In the genomic region with DNA sequence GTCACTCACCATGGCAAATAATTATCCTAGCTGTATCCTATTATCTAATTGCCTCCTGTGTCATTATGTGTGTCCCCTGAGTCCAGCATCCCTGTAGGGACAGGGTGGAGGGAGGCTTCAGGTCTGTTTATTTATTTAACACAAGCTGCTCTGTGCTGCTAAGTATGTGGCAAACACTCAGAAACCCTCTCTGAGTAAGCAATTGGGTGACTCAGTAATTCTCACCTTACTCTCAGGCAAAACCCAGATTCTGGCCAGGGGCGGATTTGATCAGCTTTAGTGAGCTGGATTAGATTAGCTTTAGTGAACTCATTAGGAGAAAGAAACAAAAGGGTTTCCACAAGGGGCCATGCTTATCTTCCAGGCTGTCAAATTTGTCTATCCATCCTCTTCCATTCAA, we compare ENCODE assay signal across 33 mouse cellular contexts.
DNase-seq lines count a peak whose midpoint lies in the region; ATAC-seq and TF ChIP-seq lines count a peak whose summit lies in the region.
"Had no signal": no experiment of that assay in that cellular context is flagged by ENCODE, and none has a peak within 500 bp of the region (broad histone marks: within the 10 kb centered on the region; RNA-seq: fewer than 3 reads in every experiment).

No protein-coding gene starts in this region.

- no peak for ATAC-seq in heart, embryonic 13.5 days (ENCODE audit: extremely low read depth, insufficient number of reproducible peaks, low FRiP score, low TSS enrichment)
- ATAC-seq in stomach, embryonic 16.5 days (ENCODE audit: insufficient read depth, low FRiP score): peak; percentile 56; the same call in 1 of the 2 replicates
- ATAC-seq in hindbrain, postnatal 0 days: no peak
- ATAC-seq: forebrain, embryonic 16.5 days; intestine, embryonic 16.5 days had no signal

- no peaks in the 10 kb centered on the region for H3K9me3 ChIP-seq in heart, embryonic 13.5 days
- H3K9me3 ChIP-seq in stomach, embryonic 16.5 days (replicated peaks; ENCODE audit: control insufficient read depth, low read length): no peaks in the 10 kb centered on the region
- H3K9me3 ChIP-seq in hindbrain, postnatal 0 days (ENCODE audit: low read length): no peaks in the 10 kb centered on the region
- H3K9me3 ChIP-seq: forebrain, embryonic 10.5 days; heart, embryonic 15.5 days; hindbrain, embryonic 15.5 days; limb, embryonic 10.5 days; liver, embryonic 15.5 days; midbrain, embryonic 10.5 days; neural tube, embryonic 15.5 days had no signal

- intact Hi-C loops in heart, postnatal 25 days (cut with DNase I): no loop called here

- no peak overlapping the region for H3ac ChIP-seq in myocyte (ENCODE audit: control insufficient read depth, insufficient read length)

- H3K4me3 ChIP-seq in heart, embryonic 13.5 days: no peak overlapping the region
- no peak overlapping the region for H3K4me3 ChIP-seq in myocyte
- H3K4me3 ChIP-seq in stomach, embryonic 16.5 days (replicated peaks; ENCODE audit: low read length): no peak overlapping the region
- H3K4me3 ChIP-seq in hindbrain, postnatal 0 days (ENCODE audit: low read length): no peak overlapping the region
- H3K4me3 ChIP-seq: forebrain, embryonic 10.5 days; heart, adult 2 months; heart, embryonic 15.5 days; hindbrain, embryonic 15.5 days; limb, embryonic 10.5 days; liver, embryonic 15.5 days; midbrain, embryonic 10.5 days; neural tube, embryonic 15.5 days had no signal

- WGBS in heart, embryonic 13.5 days: 70% methylated on average over 1 of the region's 1 CpGs
- 74% methylated on average over 1 of the region's 1 CpGs for WGBS in stomach, embryonic 16.5 days
- WGBS in hindbrain, postnatal 0 days: 80% methylated on average over 1 of the region's 1 CpGs

- TF ChIP-seq CTCF in hindbrain, postnatal 0 days (IDR thresholded peaks at IDR 0.05; ENCODE audit: low read depth): no peak

- TF ChIP-seq POLR2A in myocyte (IDR thresholded peaks at IDR 0.05; ENCODE audit: insufficient read length, low read depth): no peak

- H3K27me3 ChIP-seq in heart, embryonic 13.5 days (replicated peaks): no peaks in the 10 kb centered on the region
- H3K27me3 ChIP-seq in myocyte (ENCODE audit: control insufficient read depth, insufficient read depth, insufficient read length): no peaks in the 10 kb centered on the region
- H3K27me3 ChIP-seq in stomach, embryonic 16.5 days (ENCODE audit: control insufficient read depth, insufficient read depth, low read length): no peaks in the 10 kb centered on the region
- no peaks in the 10 kb centered on the region for H3K27me3 ChIP-seq in hindbrain, postnatal 0 days (ENCODE audit: insufficient read depth, low read length)
- H3K27me3 ChIP-seq: CH12.LX; heart, embryonic 15.5 days; hindbrain, embryonic 15.5 days; liver, embryonic 15.5 days; neural tube, embryonic 15.5 days had no signal

- H3K4me1 ChIP-seq in heart, embryonic 13.5 days: peaks cover 48% of the 10 kb centered on the region
- H3K4me1 ChIP-seq in stomach, embryonic 16.5 days (ENCODE audit: control insufficient read depth, insufficient read depth, low read length): peaks cover 30% of the 10 kb centered on the region
- no peaks in the 10 kb centered on the region for H3K4me1 ChIP-seq in hindbrain, postnatal 0 days (ENCODE audit: insufficient read depth, low read length)
- H3K4me1 ChIP-seq: hindbrain, embryonic 15.5 days; liver, embryonic 15.5 days had no signal

- H3K27ac ChIP-seq in heart, embryonic 13.5 days (replicated peaks): no peak overlapping the region
- peak overlapping the region; percentile 43; the same call in 1 of the 2 replicates for H3K27ac ChIP-seq in stomach, embryonic 16.5 days (ENCODE audit: low read length)
- no peak overlapping the region for H3K27ac ChIP-seq in hindbrain, postnatal 0 days
- H3K27ac ChIP-seq: forebrain, embryonic 10.5 days; heart, adult 2 months; heart, embryonic 15.5 days; hindbrain, embryonic 15.5 days; limb, embryonic 10.5 days; liver, embryonic 15.5 days; macrophage; midbrain, embryonic 10.5 days; neural tube, embryonic 15.5 days had no signal

- H3K4me2 ChIP-seq in heart, embryonic 13.5 days: no peak overlapping the region
- peak overlapping the region; percentile 22 for H3K4me2 ChIP-seq in myocyte (ENCODE audit: low read depth)
- no peak overlapping the region for H3K4me2 ChIP-seq in stomach, embryonic 16.5 days (ENCODE audit: low read depth, low read length)
- no peak overlapping the region for H3K4me2 ChIP-seq in hindbrain, postnatal 0 days (ENCODE audit: low read depth, low read length)
- H3K4me2 ChIP-seq: heart, embryonic 15.5 days; hindbrain, embryonic 15.5 days; liver, embryonic 15.5 days; neural tube, embryonic 15.5 days had no signal

- peaks cover 7% of the 10 kb centered on the region; the same call in 1 of the 2 replicates for H3K36me3 ChIP-seq in heart, embryonic 13.5 days
- H3K36me3 ChIP-seq in myocyte (ENCODE audit: control insufficient read depth, insufficient read depth): no peaks in the 10 kb centered on the region
- no peaks in the 10 kb centered on the region for H3K36me3 ChIP-seq in stomach, embryonic 16.5 days (ENCODE audit: control insufficient read depth, insufficient read depth, low read length)
- no peaks in the 10 kb centered on the region for H3K36me3 ChIP-seq in hindbrain, postnatal 0 days (ENCODE audit: insufficient read depth, low read length)
- H3K36me3 ChIP-seq: forebrain, embryonic 10.5 days; G1E; heart, embryonic 15.5 days; hindbrain, embryonic 15.5 days; limb, embryonic 10.5 days; liver, embryonic 15.5 days; midbrain, embryonic 10.5 days; neural tube, embryonic 15.5 days had no signal

- no peak for DNase-seq in heart, postnatal 25 days (ENCODE audit: low spot score)
- peak; percentile 63 for DNase-seq in 3T3-L1 (ENCODE audit: low read depth, low spot score)
- DNase-seq in hindbrain, postnatal 0 days (ENCODE audit: low spot score): no peak
- DNase-seq in c-Kit-positive CD71-positive TER-119-positive erythroid progenitor cells, embryonic 14.5 days (ENCODE audit: low spot score): no peak
- DNase-seq: adrenal gland, postnatal 10 days; B cell, adult 2 months; cerebellum, adult 8-10 months; cerebellum, postnatal 36 days; embryo, embryonic 11 days; gastrocnemius, postnatal 25 days; heart, adult 2 months; heart, postnatal 4 days; kidney, adult 9 months; kidney, postnatal 14 days; liver; right cerebral cortex, postnatal 14 days; thymus, adult 18-20 months; thymus, postnatal 36 days had no signal

- peaks cover 39% of the 10 kb centered on the region for H3K79me2 ChIP-seq in myocyte (ENCODE audit: control insufficient read depth, insufficient read depth)

- 0 out of 2 replicates have a peak overlapping the region, but pooled peaks have one; percentile 15 for H3K9ac ChIP-seq in heart, embryonic 13.5 days
- H3K9ac ChIP-seq in stomach, embryonic 16.5 days (ENCODE audit: low read length): no peak overlapping the region
- H3K9ac ChIP-seq in hindbrain, postnatal 0 days (replicated peaks; ENCODE audit: low read length): no peak overlapping the region
- H3K9ac ChIP-seq: heart, embryonic 15.5 days; hindbrain, embryonic 15.5 days; liver, embryonic 15.5 days; neural tube, embryonic 15.5 days had no signal

TF ChIP-seq in myocyte, 11 proteins besides CTCF, POLR2A, EP300 and RAD21:
- no peak for TF ChIP-seq TCF12 (IDR thresholded peaks at IDR 0.05; ENCODE audit: insufficient read depth, poor library complexity, severe bottlenecking)
- TF ChIP-seq SRF (IDR thresholded peaks at IDR 0.05; ENCODE audit: control insufficient read depth, insufficient read length, low read depth): no peak
- no peak for TF ChIP-seq MYOD1 (IDR thresholded peaks at IDR 0.05; ENCODE audit: control insufficient read depth in 1 of 3, insufficient read length in 2 of 3, low read depth in 2 of 3)
- no peak for TF ChIP-seq E2F4 (IDR thresholded peaks at IDR 0.05; ENCODE audit: insufficient read depth)
- TF ChIP-seq POLR2AphosphoS2 (IDR thresholded peaks at IDR 0.05; ENCODE audit: insufficient read length, low read depth): no peak
- no peak for TF ChIP-seq TCF3 (IDR thresholded peaks at IDR 0.05; ENCODE audit: insufficient read length, low read depth)
- TF ChIP-seq REST (IDR thresholded peaks at IDR 0.05; ENCODE audit: insufficient read depth, insufficient read length): no peak
- no peak for TF ChIP-seq MYOG (IDR thresholded peaks at IDR 0.05; ENCODE audit: control insufficient read depth in 1 of 3, insufficient read depth in 1 of 3, insufficient read length in 2 of 3, low read depth in 2 of 3)
- no peak for TF ChIP-seq CEBPB (IDR thresholded peaks at IDR 0.05; ENCODE audit: insufficient read depth, poor library complexity, severe bottlenecking)
- no peak for TF ChIP-seq USF1 (IDR thresholded peaks at IDR 0.05; ENCODE audit: low read depth)
- no peak for TF ChIP-seq MAX (IDR thresholded peaks at IDR 0.05; ENCODE audit: low read depth)
